Mouse (Mus musculus) brown adipose tissue, adult 24 weeks (tissue): Measurements from ENCODE around the gene Auts2. TPM values are rescaled to one million over a fixed set of nuclear protein-coding genes. Genes with fewer than 3 reads are reported as not detected.

ENCODE experiments used
- H3K27ac ChIP-seq: fragments of 200-500 bp; replicated peaks from 2 replicates; pipeline ENCODE4 v1.5.1; 2012; ENCODE audit warnings: low read depth, mild to moderate bottlenecking, low read length
- H3K4me1 ChIP-seq: fragments of 200-500 bp; 2 replicates; pipeline ENCODE4 v1.6.1; 2012; ENCODE audit warnings: low read length, mixed read lengths; ENCODE audit not compliant: control insufficient read depth, insufficient read depth, insufficient read length
- H3K4me3 ChIP-seq: fragments of 200-500 bp; 2 replicates; pipeline ENCODE4 v1.5.1; 2012; ENCODE audit warnings: low read depth, mild to moderate bottlenecking, low read length, moderate library complexity; ENCODE audit not compliant: insufficient read depth
- polyA plus RNA-seq: library from polyadenylated mRNA; stranded (reverse); fragments of >200 nt; gene quantifications from 2 replicates; pipeline ENCODE4 v1.2.4, GENCODE M21; 2012; ENCODE audit not compliant: missing spikeins, insufficient read depth, insufficient read length

The Auts2 gene
- polyA plus RNA-seq, 1 experiment: 2.4 TPM

GRCm38 (mm10) chr5:131466131-131466530 lies 1077.0 kb downstream of the Auts2 start:
- Histone ChIP-seq H3K4me3 (no peak overlapping the region), H3K4me1 (no peaks in the 10 kb centered on the region), H3K27ac (no peak overlapping the region)

- no peak overlapping the region for H3K27ac ChIP-seq
- H3K4me3 ChIP-seq: no peak overlapping the region
- H3K4me1 ChIP-seq: no peaks in the 10 kb centered on the region
Observed at GRCm38 (mm10) chr5:131463402-131463801, 1079.7 kb downstream of the Auts2 start.

- no peak overlapping the region for H3K4me3 ChIP-seq
- H3K27ac ChIP-seq: no peak overlapping the region
- no peaks in the 10 kb centered on the region for H3K4me1 ChIP-seq
Observed at GRCm38 (mm10) chr5:131459951-131460350, 1083.2 kb downstream of the Auts2 start.

GRCm38 (mm10) chr5:131459549-131459948 lies 1083.6 kb downstream of the Auts2 start:
- Histone ChIP-seq H3K27ac (no peak overlapping the region), H3K4me3 (no peak overlapping the region), H3K4me1 (no peaks in the 10 kb centered on the region)

- H3K4me1 ChIP-seq: no peaks in the 10 kb centered on the region
- no peak overlapping the region for H3K27ac ChIP-seq
- H3K4me3 ChIP-seq: no peak overlapping the region
Observed at GRCm38 (mm10) chr5:131458700-131459099, 1084.4 kb downstream of the Auts2 start.

GRCm38 (mm10) chr5:131457999-131458398 lies 1085.1 kb downstream of the Auts2 start:
- Histone ChIP-seq H3K4me3 (no peak overlapping the region), H3K4me1 (no peaks in the 10 kb centered on the region), H3K27ac (no peak overlapping the region)

- Histone ChIP-seq H3K4me1 (no peaks in the 10 kb centered on the region), H3K4me3 (no peak overlapping the region), H3K27ac (no peak overlapping the region)
Observed at GRCm38 (mm10) chr5:131449181-131449868, 1093.8 kb downstream of the Auts2 start.

- no peak overlapping the region for H3K4me3 ChIP-seq
- no peak overlapping the region for H3K27ac ChIP-seq
- H3K4me1 ChIP-seq: no peaks in the 10 kb centered on the region
Observed at GRCm38 (mm10) chr5:131435239-131435876, 1107.8 kb downstream of the Auts2 start.

GRCm38 (mm10) chr5:131433291-131433690 lies 1109.9 kb downstream of the Auts2 start:
- H3K4me1 ChIP-seq: no peaks in the 10 kb centered on the region
- H3K4me3 ChIP-seq: no peak overlapping the region
- no peak overlapping the region for H3K27ac ChIP-seq

- Histone ChIP-seq H3K27ac (no peak overlapping the region), H3K4me1 (no peaks in the 10 kb centered on the region), H3K4me3 (no peak overlapping the region)
Observed at GRCm38 (mm10) chr5:131431896-131432295, 1111.2 kb downstream of the Auts2 start.

- Histone ChIP-seq H3K4me3 (no peak overlapping the region), H3K4me1 (no peaks in the 10 kb centered on the region), H3K27ac (no peak overlapping the region)
Observed at GRCm38 (mm10) chr5:131430109-131430508, 1113.0 kb downstream of the Auts2 start.

GRCm38 (mm10) chr5:131429563-131429962 lies 1113.6 kb downstream of the Auts2 start:
- Histone ChIP-seq H3K27ac (no peak overlapping the region), H3K4me1 (no peaks in the 10 kb centered on the region), H3K4me3 (no peak overlapping the region)

GRCm38 (mm10) chr5:131427734-131428413 lies 1115.3 kb downstream of the Auts2 start:
- Histone ChIP-seq H3K27ac (no peak overlapping the region), H3K4me1 (no peaks in the 10 kb centered on the region), H3K4me3 (no peak overlapping the region)

- Histone ChIP-seq H3K4me1 (no peaks in the 10 kb centered on the region), H3K27ac (no peak overlapping the region), H3K4me3 (no peak overlapping the region)
Observed at GRCm38 (mm10) chr5:131422737-131423136, 1120.4 kb downstream of the Auts2 start.

- H3K4me3 ChIP-seq: no peak overlapping the region
- no peaks in the 10 kb centered on the region for H3K4me1 ChIP-seq
- no peak overlapping the region for H3K27ac ChIP-seq
Observed at GRCm38 (mm10) chr5:131420406-131420805, 1122.7 kb downstream of the Auts2 start.
